Mouse (Mus musculus) liver, embryonic 15.5 days (tissue): Measurements from ENCODE around the gene Ano8. TPM values are rescaled to one million over a fixed set of nuclear protein-coding genes. Genes with fewer than 3 reads are reported as not detected.

Experiments
- ATAC-seq: fragments of 200-750 bp; cut with Nextera tagmentation; 2 replicates; pipeline ENCODE4 v1.8.0; 2017; ENCODE audit warnings: moderate number of reproducible peaks, mild to moderate bottlenecking, moderate library complexity; ENCODE audit not compliant: insufficient read depth
- H3K27ac ChIP-seq: fragments of 300-500 bp; sonication (generic); replicated peaks from 2 replicates; pipeline ENCODE4 v1.5.1; 2015; ENCODE audit warnings: mild to moderate bottlenecking, inconsistent platforms
- H3K27me3 ChIP-seq: fragments of 300-500 bp; sonication (generic); 2 replicates; pipeline ENCODE4 v1.6.1; 2015; ENCODE audit warnings: mild to moderate bottlenecking, inconsistent platforms
- H3K36me3 ChIP-seq: fragments of 300-500 bp; sonication (generic); replicated peaks from 2 replicates; pipeline ENCODE4 v1.6.1; 2015; ENCODE audit warnings: moderate library complexity, mild to moderate bottlenecking, inconsistent platforms
- H3K4me1 ChIP-seq: fragments of 300-500 bp; sonication (generic); replicated peaks from 2 replicates; pipeline ENCODE4 v1.6.1; 2015; ENCODE audit warnings: inconsistent platforms
- H3K4me2 ChIP-seq: fragments of 300-500 bp; sonication (generic); 2 replicates; pipeline ENCODE4 v1.6.1; 2015; ENCODE audit warnings: moderate library complexity, mild to moderate bottlenecking, inconsistent platforms
- H3K4me3 ChIP-seq: fragments of 300-500 bp; sonication (generic); replicated peaks from 2 replicates; pipeline ENCODE4 v1.5.1; 2015; ENCODE audit warnings: mild to moderate bottlenecking, inconsistent platforms
- H3K9ac ChIP-seq: fragments of 300-500 bp; sonication (generic); 2 replicates; pipeline ENCODE4 v1.6.1; 2015; ENCODE audit warnings: moderate library complexity, mild to moderate bottlenecking, inconsistent platforms
- H3K9me3 ChIP-seq: fragments of 300-500 bp; sonication (generic); replicated peaks from 2 replicates; pipeline ENCODE4 v1.6.1; 2016; ENCODE audit warnings: inconsistent platforms
- WGBS: fragments of 180-500 bp; shearing (Covaris S2); methylation state at CpG from one replicate; pipeline ENCODE4 v1.1.7; 2015; ENCODE audit warnings: mixed read lengths; ENCODE audit not compliant: insufficient replicate concordance; 5-methylcytosine and 5-hydroxymethylcytosine counted together
- polyA plus RNA-seq: library from polyadenylated mRNA; unstranded; fragments of >200 nt; fragmentation: Nextera tagmentation; extraction: Ambion mirVana; gene quantifications from 2 replicates; pipeline ENCODE4 v1.2.1, GENCODE M21; 2015

The Ano8 gene
- polyA plus RNA-seq, 1 experiment from 2014 or later = 0.15 TPM

- peak; percentile 75 for ATAC-seq
- peaks cover 41% of the 10 kb centered on the region for H3K36me3 ChIP-seq
- H3K4me2 ChIP-seq = peak overlapping the region; percentile 95
- peak overlapping the region; percentile 67 for H3K4me3 ChIP-seq
- H3K9me3 ChIP-seq = no peaks in the 10 kb centered on the region
- H3K27ac ChIP-seq = peak overlapping the region; percentile 71
- peaks cover 21% of the 10 kb centered on the region for H3K27me3 ChIP-seq
- under 1% methylated on average over 98 of the region's 121 CpGs for WGBS
- H3K9ac ChIP-seq = peak overlapping the region; percentile 60
- H3K4me1 ChIP-seq = peaks cover 39% of the 10 kb centered on the region
These were observed 9.4 kb downstream of the Ano8 start for GRCm38 (mm10) chr8:71476099-71476940.

DNA sequence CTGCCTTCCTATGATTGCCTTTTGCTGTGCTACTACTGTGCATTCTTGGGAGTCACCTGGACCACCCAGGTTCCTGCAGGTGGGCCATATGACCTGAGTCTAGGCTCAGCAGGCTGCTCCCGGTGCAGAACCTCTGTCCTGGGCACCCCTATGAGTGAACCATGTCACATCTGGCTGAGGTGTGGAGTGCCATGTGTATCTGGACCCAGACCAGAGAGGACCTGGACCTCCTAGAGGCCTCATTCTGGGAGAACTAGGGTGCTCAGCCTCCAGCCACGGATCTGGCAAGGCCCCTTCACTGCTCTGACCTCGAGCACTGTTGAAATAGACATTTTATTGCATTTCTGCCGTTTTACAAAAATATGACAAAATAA is 10.1 kb downstream of the Ano8 start:
- Histone ChIP-seq H3K27ac (peak overlapping the region; percentile 71; the same call in 1 of the 2 replicates), H3K4me1 (peaks cover 42% of the 10 kb centered on the region), H3K9me3 (no peaks in the 10 kb centered on the region), H3K36me3 (peaks cover 47% of the 10 kb centered on the region), H3K9ac (peak overlapping the region; percentile 60), H3K27me3 (peaks cover 16% of the 10 kb centered on the region), H3K4me3 (peak overlapping the region; percentile 67), H3K4me2 (peak overlapping the region; percentile 95)
- 34% methylated on average over 4 of the region's 4 CpGs for WGBS
- ATAC-seq = no peak

DNA sequence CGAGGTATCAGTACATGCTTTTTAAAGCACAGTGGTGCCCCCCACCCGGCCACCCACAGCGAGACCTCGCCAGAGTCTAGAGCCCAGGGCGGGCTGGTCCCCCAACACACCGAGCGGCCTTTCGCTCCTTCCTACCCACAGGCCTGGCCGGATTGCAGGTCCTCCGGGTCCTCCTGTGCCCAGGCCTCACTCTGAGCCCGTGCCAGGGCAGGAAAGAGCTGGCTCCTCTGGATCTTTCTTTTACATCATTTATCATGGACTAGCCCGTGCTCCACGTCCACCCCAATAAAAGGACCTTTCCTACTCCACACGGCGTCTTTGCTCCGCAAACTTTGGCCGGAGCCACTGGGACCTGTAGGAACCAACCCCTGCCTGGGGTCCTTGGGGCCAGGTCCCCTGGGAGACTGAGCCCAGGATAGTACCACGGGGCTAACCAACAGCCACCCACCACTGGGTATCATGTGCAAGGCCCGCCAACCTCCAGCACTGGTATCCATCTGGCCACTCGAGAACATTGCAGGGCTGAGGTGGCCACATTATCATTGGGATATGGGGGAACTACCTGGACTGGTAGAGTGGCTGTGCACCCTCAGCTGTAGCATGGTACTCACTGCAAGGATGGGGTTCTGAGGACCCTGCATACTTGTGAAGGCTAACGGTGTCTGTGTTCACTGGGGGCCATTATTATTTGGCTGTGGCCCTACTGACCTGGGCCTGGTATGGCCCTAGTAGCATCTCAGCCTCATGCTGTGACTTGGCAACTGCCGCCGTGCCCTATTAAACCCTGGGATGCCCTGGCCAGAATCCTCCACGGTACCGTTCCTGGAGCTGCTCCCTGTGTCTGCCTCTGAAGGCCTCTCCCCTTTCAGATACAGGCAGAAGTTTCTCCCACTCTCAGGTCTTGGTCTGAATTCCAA is 10.7 kb downstream of the Ano8 start:
- no peak overlapping the region for H3K27ac ChIP-seq
- peak overlapping the region; percentile 95 for H3K4me2 ChIP-seq
- H3K9me3 ChIP-seq = no peaks in the 10 kb centered on the region
- WGBS = 82% methylated on average over 25 of the region's 25 CpGs
- H3K9ac ChIP-seq = 0 out of 2 replicates have a peak overlapping the region, but pooled peaks have one; percentile 60
- peaks cover 16% of the 10 kb centered on the region for H3K27me3 ChIP-seq
- peaks cover 47% of the 10 kb centered on the region for H3K36me3 ChIP-seq
- H3K4me1 ChIP-seq = peaks cover 42% of the 10 kb centered on the region
- ATAC-seq = no peak
- H3K4me3 ChIP-seq = no peak overlapping the region

DNA sequence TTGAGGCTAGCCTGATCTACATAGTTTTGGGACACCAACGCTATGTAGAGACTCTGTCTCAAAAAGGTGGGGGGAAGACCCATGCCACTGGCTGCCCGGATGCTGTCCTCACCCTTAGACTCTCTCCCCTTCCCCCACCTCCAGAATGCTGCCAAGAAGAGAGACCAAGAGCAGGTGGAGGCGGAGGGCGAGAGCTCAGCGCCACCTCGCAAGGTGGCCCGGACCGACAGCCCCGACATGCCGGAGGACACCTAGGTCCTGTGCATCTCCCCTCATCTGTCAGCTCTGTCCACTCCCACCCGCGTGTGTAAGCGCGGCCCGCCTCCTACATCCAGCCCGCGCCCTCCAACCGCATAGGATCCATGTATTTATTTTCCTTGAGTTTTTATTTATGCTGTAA is 11.4 kb downstream of the Ano8 start:
- ATAC-seq = no peak
- no peak overlapping the region for H3K4me2 ChIP-seq
- no peak overlapping the region for H3K4me3 ChIP-seq
- no peak overlapping the region for H3K27ac ChIP-seq
- peaks cover 47% of the 10 kb centered on the region for H3K36me3 ChIP-seq
- peaks cover 16% of the 10 kb centered on the region for H3K27me3 ChIP-seq
- H3K9ac ChIP-seq = no peak overlapping the region
- H3K4me1 ChIP-seq = peaks cover 46% of the 10 kb centered on the region
- no peaks in the 10 kb centered on the region for H3K9me3 ChIP-seq
- WGBS = 84% methylated on average over 18 of the region's 18 CpGs

- Histone ChIP-seq H3K27ac (no peak overlapping the region), H3K4me3 (no peak overlapping the region), H3K9ac (no peak overlapping the region), H3K27me3 (peaks cover 16% of the 10 kb centered on the region), H3K4me2 (no peak overlapping the region), H3K9me3 (no peaks in the 10 kb centered on the region), H3K4me1 (peaks cover 51% of the 10 kb centered on the region), H3K36me3 (peaks cover 47% of the 10 kb centered on the region)
- 80% methylated on average over 8 of the region's 8 CpGs for WGBS
- ATAC-seq = no peak
These were observed 13.0 kb downstream of the Ano8 start for GRCm38 (mm10) chr8:71472601-71473386.

DNA sequence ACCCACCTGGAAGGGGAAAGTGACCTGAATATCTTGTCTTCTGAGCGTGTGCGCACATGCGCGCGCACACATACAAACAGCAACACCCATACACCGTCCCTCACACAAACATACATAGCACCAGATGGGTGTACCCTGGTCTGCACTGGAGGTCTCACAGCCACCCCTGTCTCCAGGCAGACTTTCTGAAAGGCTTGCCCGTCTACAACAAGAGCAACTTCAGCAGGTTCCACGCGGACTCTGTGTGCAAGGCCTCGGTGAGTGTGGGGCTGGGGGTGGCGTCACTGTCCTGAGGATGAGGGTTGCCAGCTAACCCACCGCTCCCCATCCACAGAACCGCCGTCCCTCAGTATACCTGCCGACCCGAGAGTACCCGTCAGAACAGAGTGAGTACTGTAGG is 13.9 kb downstream of the Ano8 start:
- Histone ChIP-seq H3K9me3 (no peaks in the 10 kb centered on the region), H3K4me3 (no peak overlapping the region), H3K4me1 (peaks cover 42% of the 10 kb centered on the region), H3K36me3 (peaks cover 47% of the 10 kb centered on the region), H3K27ac (no peak overlapping the region), H3K27me3 (peaks cover 7% of the 10 kb centered on the region; the same call in 1 of the 2 replicates), H3K4me2 (no peak overlapping the region), H3K9ac (no peak overlapping the region)
- no peak for ATAC-seq
- WGBS = 94% methylated on average over 17 of the region's 17 CpGs

- H3K4me3 ChIP-seq = 0 out of 2 replicates have a peak overlapping the region, but pooled peaks have one; percentile 4
- H3K4me2 ChIP-seq = 0 out of 2 replicates have a peak overlapping the region, but pooled peaks have one; percentile 95
- no peak overlapping the region for H3K9ac ChIP-seq
- no peak overlapping the region for H3K27ac ChIP-seq
- 67% methylated on average over 5 of the region's 5 CpGs for WGBS
- H3K9me3 ChIP-seq = no peaks in the 10 kb centered on the region
- H3K27me3 ChIP-seq = no peaks in the 10 kb centered on the region
- ATAC-seq = no peak
- peaks cover 36% of the 10 kb centered on the region for H3K4me1 ChIP-seq
- H3K36me3 ChIP-seq = peaks cover 55% of the 10 kb centered on the region
These were observed 14.9 kb downstream of the Ano8 start for GRCm38 (mm10) chr8:71470913-71471255.

DNA sequence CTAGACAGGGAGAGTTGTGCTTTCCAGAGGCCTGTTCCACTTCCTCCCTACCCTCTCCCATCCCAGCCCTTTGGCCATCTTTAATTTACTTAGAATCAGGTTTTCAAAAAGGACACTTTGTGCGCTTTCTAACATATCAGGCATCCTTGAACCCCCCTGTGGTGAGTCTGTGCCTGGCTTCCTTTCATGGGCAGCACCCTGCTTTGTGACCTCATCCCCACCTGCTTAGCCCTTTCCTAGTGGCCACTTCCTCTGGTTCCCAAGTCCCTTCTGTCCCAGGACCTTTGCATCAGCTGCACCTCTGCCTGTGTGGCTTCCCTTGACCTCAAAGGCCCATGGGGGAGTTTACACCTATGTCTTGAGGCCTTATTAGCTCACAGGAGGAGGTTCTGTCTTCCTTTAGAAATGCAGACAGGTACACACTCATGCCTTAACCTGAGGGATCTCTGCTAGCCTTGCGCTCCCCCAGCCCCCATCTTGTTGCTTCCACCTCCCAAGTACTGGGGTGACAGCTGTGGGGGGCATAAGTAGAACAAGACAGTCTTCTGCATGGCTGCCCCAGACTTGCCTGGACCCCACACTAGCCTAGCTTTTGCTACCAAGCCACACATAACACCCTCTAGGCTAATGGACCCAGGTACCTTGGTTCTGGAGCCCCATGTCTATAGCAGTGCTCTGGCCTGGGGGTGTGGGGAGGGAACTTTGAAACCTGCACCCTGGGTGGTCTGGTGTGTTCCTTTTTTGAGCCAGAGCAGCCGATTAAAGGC is 15.4 kb downstream of the Ano8 start:
- Histone ChIP-seq H3K36me3 (peaks cover 56% of the 10 kb centered on the region), H3K9ac (peak overlapping the region; percentile 85)

GRCm38 (mm10) chr8:71469411-71469810 is 16.4 kb downstream of the Ano8 start:
- peaks cover 47% of the 10 kb centered on the region for H3K36me3 ChIP-seq
- H3K9ac ChIP-seq = peak overlapping the region; percentile 85
- H3K9me3 ChIP-seq = no peaks in the 10 kb centered on the region
- peak overlapping the region; percentile 85 for H3K4me3 ChIP-seq
- no peaks in the 10 kb centered on the region for H3K27me3 ChIP-seq
- WGBS = under 1% methylated on average over 24 of the region's 24 CpGs
- H3K27ac ChIP-seq = peak overlapping the region; percentile 82
- H3K4me1 ChIP-seq = peaks cover 38% of the 10 kb centered on the region
- peak overlapping the region; percentile 95 for H3K4me2 ChIP-seq
- ATAC-seq = peak; percentile 3

More for the DNA sequence above, 15.4 kb downstream of the Ano8 start:
- Histone ChIP-seq H3K27ac (peak overlapping the region; percentile 82; the same call in 1 of the 2 replicates), H3K4me2 (peak overlapping the region; percentile 95), H3K27me3 (no peaks in the 10 kb centered on the region), H3K9me3 (no peaks in the 10 kb centered on the region), H3K4me1 (peaks cover 36% of the 10 kb centered on the region), H3K4me3 (peak overlapping the region; percentile 85)
- ATAC-seq = no peak
- WGBS = 82% methylated on average over 3 of the region's 3 CpGs

DNA sequence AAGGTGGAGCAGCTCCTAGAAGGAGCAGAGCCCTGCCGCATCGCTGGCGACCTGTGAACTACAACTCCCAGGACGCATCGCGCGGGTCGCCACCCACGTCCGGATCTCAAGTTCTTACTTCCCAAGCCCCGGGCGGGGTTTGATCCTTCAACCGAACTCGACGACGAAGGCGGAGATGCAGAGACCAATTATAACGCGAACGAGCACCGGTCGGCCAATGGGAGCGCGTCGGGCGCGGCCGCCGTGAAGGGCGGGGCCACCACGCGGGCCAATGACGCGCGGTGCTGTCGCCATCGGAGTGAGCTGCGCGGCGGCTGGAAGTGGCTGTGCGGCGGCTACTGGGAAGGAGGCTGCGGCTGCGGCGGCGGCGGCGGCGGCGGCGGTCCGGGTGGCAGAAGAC is 16.8 kb downstream of the Ano8 start, which contains the start of gene Dda1:
Gene Dda1 (plus strand): TSS at position 284 of the 400 bp plus-strand sequence.
- H3K4me1 ChIP-seq = peaks cover 43% of the 10 kb centered on the region
- H3K4me3 ChIP-seq = peak within 1 kb of the TSS; percentile 85
- H3K4me2 ChIP-seq = peak within 1 kb of the TSS; percentile 95
- ATAC-seq = peak; percentile 82
- WGBS = under 1% methylated on average over 52 of the region's 52 CpGs
- H3K9ac ChIP-seq = peak within 1 kb of the TSS; percentile 85
- H3K9me3 ChIP-seq = no peaks in the 10 kb centered on the region
- peaks cover 42% of the 10 kb centered on the region for H3K36me3 ChIP-seq
- H3K27me3 ChIP-seq = no peaks in the 10 kb centered on the region
- peak within 1 kb of the TSS; percentile 82 for H3K27ac ChIP-seq
